In the genomic region with DNA sequence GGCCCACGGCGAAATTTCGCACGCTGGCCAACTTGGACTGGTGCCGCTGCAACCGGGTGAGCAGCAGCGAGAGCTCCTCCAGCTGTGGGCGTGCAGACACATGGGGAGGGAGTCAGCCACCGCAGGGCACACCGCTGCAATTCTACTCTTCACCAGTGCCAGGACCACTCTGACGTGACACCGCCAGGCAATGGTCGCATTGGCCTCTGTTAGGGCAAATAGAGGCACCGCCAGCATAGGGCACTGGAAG, we compare ENCODE assay signal across 20 mouse cellular contexts.
DNase-seq lines count a peak whose midpoint lies in the region; ATAC-seq lines count a peak whose summit lies in the region.
"Had no signal": no experiment of that assay in that cellular context is flagged by ENCODE, and none has a peak within 500 bp of the region (broad histone marks: within the 10 kb centered on the region; RNA-seq: fewer than 3 reads in every experiment).

No protein-coding gene starts in this region.

- H3K4me3 ChIP-seq in limb, embryonic 13.5 days = no peak overlapping the region
- H3K4me3 ChIP-seq: embryonic facial prominence, embryonic 12.5 days; forebrain, embryonic 13.5 days; liver, embryonic 13.5 days; megakaryocyte, embryonic 14.5 days had no signal

- peak overlapping the region; percentile 32 for H3K4me2 ChIP-seq in limb, embryonic 13.5 days (replicated peaks)
- H3K4me2 ChIP-seq: embryonic facial prominence, embryonic 12.5 days; forebrain, embryonic 13.5 days; liver, embryonic 13.5 days had no signal

- no peak overlapping the region for H3K9ac ChIP-seq in limb, embryonic 13.5 days
- H3K9ac ChIP-seq: embryonic facial prominence, embryonic 12.5 days; forebrain, embryonic 13.5 days; liver, embryonic 13.5 days had no signal

- no peak for ATAC-seq in limb, embryonic 13.5 days (ENCODE audit: low FRiP score, low read depth)
- ATAC-seq: forebrain, embryonic 13.5 days; midbrain, embryonic 16.5 days had no signal

- H3K27ac ChIP-seq in limb, embryonic 13.5 days = no peak overlapping the region
- H3K27ac ChIP-seq: embryonic facial prominence, embryonic 12.5 days; forebrain, embryonic 13.5 days; hindbrain, postnatal 0 days; liver, embryonic 13.5 days had no signal

- WGBS in limb, embryonic 13.5 days = 68% methylated on average over 14 of the region's 14 CpGs

- DNase-seq in heart, adult 11 months = peak; percentile 92
- no peak for DNase-seq in heart, postnatal 10 days
- peak; percentile 22 for DNase-seq in retina, postnatal 1 day
- no peak for DNase-seq in retina, embryonic 14.5 days (ENCODE audit: low spot score)
- DNase-seq in urinary bladder, postnatal 10 days (ENCODE audit: low spot score) = no peak
- no peak for DNase-seq in testis, postnatal 14 days (ENCODE audit: low spot score)
- DNase-seq in cerebellum, postnatal 36 days = no peak
- DNase-seq: cerebellum, postnatal 10 days; heart, postnatal 4 days; kidney, adult 9 months; layer of hippocampus, adult 9-11 months; liver, embryonic 13.5 days; right cerebral cortex, postnatal 4 days; thymus, adult 18-20 months had no signal

- H3K9me3 ChIP-seq in limb, embryonic 13.5 days = no peaks in the 10 kb centered on the region
- H3K9me3 ChIP-seq: embryonic facial prominence, embryonic 12.5 days; forebrain, embryonic 13.5 days; liver, embryonic 13.5 days; megakaryocyte, embryonic 14.5 days had no signal

- intact Hi-C loops in heart, postnatal 10 days (cut with DNase I) = no loop called here

- no peaks in the 10 kb centered on the region for H3K36me3 ChIP-seq in limb, embryonic 13.5 days
- H3K36me3 ChIP-seq: embryonic facial prominence, embryonic 12.5 days; liver, embryonic 13.5 days had no signal

- no peaks in the 10 kb centered on the region; the same call in 1 of the 2 replicates for H3K4me1 ChIP-seq in limb, embryonic 13.5 days
- H3K4me1 ChIP-seq: embryonic facial prominence, embryonic 12.5 days; forebrain, embryonic 13.5 days; liver, embryonic 13.5 days had no signal

- H3K27me3 ChIP-seq in limb, embryonic 13.5 days = no peaks in the 10 kb centered on the region
- H3K27me3 ChIP-seq: embryonic facial prominence, embryonic 12.5 days; forebrain, embryonic 13.5 days; liver, embryonic 13.5 days had no signal

Comparison
In these comparisons a context has a peak if more than half of its experiments do, and no peak if none do; other contexts are left out.
1. DNase-seq: peak in heart, adult 11 months (single experiment) and retina, postnatal 1 day (single experiment); none in heart, postnatal 10 days (0 of 2), retina, embryonic 14.5 days (single experiment), urinary bladder, postnatal 10 days (single experiment), testis, postnatal 14 days (single experiment) and cerebellum, postnatal 36 days (0 of 2).